Mouse (Mus musculus) right cerebral cortex, adult 18-20 months (tissue): ENCODE data around the gene Lcn4.

Experiments used
- DNase-seq: peaks from one replicate; pipeline ENCODE4 v3.0.0; 2022; ENCODE audit warnings: mixed read lengths

Lcn4 gene

GRCm38 (mm10) chr2:26634629-26635488 is 36.2 kb downstream of the Lcn4 start:
- no peak for DNase-seq

GRCm38 (mm10) chr2:26633953-26634530 is 37.0 kb downstream of the Lcn4 start:
- DNase-seq, result no peak

GRCm38 (mm10) chr2:26632541-26633395 is 38.3 kb downstream of the Lcn4 start:
- no peak for DNase-seq

- DNase-seq, result no peak
Observed at GRCm38 (mm10) chr2:26628792-26629437, 42.2 kb downstream of the Lcn4 start.

- DNase-seq, result peak; percentile 92
Observed at GRCm38 (mm10) chr2:26627921-26628739, 43.0 kb downstream of the Lcn4 start, which contains the start of gene Fam69b. Gene Fam69b (plus strand): TSS chr2:26628457.

GRCm38 (mm10) chr2:26626081-26626480 is 45.0 kb downstream of the Lcn4 start:
- no peak for DNase-seq

GRCm38 (mm10) chr2:26625419-26625818 is 45.7 kb downstream of the Lcn4 start:
- no peak for DNase-seq

- DNase-seq, result no peak
Observed at GRCm38 (mm10) chr2:26622984-26623383, 48.1 kb downstream of the Lcn4 start.

- DNase-seq, result no peak
Observed at GRCm38 (mm10) chr2:26621246-26621645, 49.8 kb downstream of the Lcn4 start.

- DNase-seq, result no peak
Observed at GRCm38 (mm10) chr2:26617928-26618327, 53.2 kb downstream of the Lcn4 start.
